Mouse (Mus musculus): ENCODE data around the gene Trappc6b. TPM values are rescaled to one million over a fixed set of nuclear protein-coding genes. Genes with fewer than 3 reads are reported as not detected.

The Trappc6b gene
- total and polyA plus RNA-seq, 2 experiments from 2014 or later, result 57.8 to 96.6 TPM

GRCm38 (mm10) chr12:59039971-59040844, 21.1 kb downstream of the Trappc6b start:
- DNase-seq (ENCODE audit: low spot score), result peak; percentile 53
- peak overlapping the region; percentile 48 for H3K9ac ChIP-seq (replicated peaks; ENCODE audit: low read depth, low read length)
- peak overlapping the region; percentile 17; the same call in 1 of the 2 replicates for H3K4me3 ChIP-seq (ENCODE audit: low read depth, low read length)
- 6% methylated on average over 23 of the region's 23 CpGs for whole genome bisulfite sequencing
- peak overlapping the region; percentile 91 for H3K27ac ChIP-seq (ENCODE audit: low read depth)
- peak; percentile 90 for ATAC-seq (ENCODE audit: insufficient read depth, low read depth)
- H3K27me3 ChIP-seq (ENCODE audit: control insufficient read depth, insufficient read depth, low read length), result no peaks in the 10 kb centered on the region
- peak overlapping the region; percentile 46; the same call in 1 of the 2 replicates for H3K4me2 ChIP-seq (ENCODE audit: low read depth, low read length)
- H3K9me3 ChIP-seq (replicated peaks; ENCODE audit: control insufficient read depth, low read length), result no peaks in the 10 kb centered on the region
- H3K4me1 ChIP-seq (ENCODE audit: control insufficient read depth, insufficient read depth), result peaks cover 3% of the 10 kb centered on the region; the same call in 1 of the 2 replicates
- peaks cover 23% of the 10 kb centered on the region for H3K36me3 ChIP-seq (replicated peaks; ENCODE audit: control insufficient read depth, insufficient read depth, low read length)
- TF ChIP-seq CTCF (IDR thresholded peaks at IDR 0.05; ENCODE audit: low read depth) (no peak), EP300 (IDR thresholded peaks at IDR 0.05; ENCODE audit: low read depth) (peak; percentile 17; the same call in 1 of the 2 replicates)

DNA sequence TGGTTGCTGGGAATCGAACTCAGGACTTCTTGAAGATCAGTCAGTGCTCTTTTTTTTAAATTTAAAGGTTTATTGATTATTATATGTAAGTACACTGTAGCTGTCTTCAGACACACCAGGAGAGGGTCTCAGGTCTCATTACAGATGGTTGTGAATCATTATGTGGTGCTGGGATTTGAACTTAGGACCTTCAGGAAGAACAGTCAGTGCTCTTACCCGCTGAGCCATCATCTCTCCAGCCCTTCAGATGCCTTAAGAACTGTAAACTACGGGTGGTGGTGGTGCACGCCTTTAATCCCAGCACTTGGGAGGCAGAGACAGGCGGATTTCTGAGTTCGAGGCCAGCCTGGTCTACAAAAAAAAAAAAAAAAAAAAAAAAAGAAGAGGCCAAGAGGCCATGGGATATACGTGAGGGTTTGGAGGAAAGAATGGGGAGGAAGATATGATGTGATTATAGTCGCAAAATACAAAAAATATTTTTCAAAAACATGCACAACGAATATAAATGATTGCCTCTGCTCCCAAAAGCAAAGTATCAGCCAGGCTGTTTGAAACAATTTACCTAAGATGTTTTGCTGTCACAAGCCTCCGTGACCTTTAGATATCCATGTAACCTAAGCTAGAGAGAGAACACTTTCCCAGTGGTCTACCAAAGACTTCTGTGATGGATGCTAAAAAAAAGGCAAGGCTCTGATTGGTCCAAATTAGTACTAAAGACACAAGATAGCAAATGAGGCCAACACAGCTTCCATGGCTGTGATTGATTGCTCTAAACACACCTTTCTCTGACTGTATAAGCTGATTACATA, 21.9 kb downstream of the Trappc6b start:
- Histone ChIP-seq H3K9me3 (replicated peaks; ENCODE audit: control insufficient read depth, low read length) (no peaks in the 10 kb centered on the region), H3K4me3 (ENCODE audit: low read depth, low read length) (no peak overlapping the region), H3K27me3 (ENCODE audit: control insufficient read depth, insufficient read depth, low read length) (no peaks in the 10 kb centered on the region), H3K27ac (ENCODE audit: low read depth) (0 out of 2 replicates have a peak overlapping the region, but pooled peaks have one; percentile 91), H3K36me3 (replicated peaks; ENCODE audit: control insufficient read depth, insufficient read depth, low read length) (peaks cover 17% of the 10 kb centered on the region), H3K4me1 (ENCODE audit: control insufficient read depth, insufficient read depth) (peaks cover 3% of the 10 kb centered on the region; the same call in 1 of the 2 replicates), H3K4me2 (ENCODE audit: low read depth, low read length) (peak overlapping the region; percentile 46; the same call in 1 of the 2 replicates), H3K9ac (replicated peaks; ENCODE audit: low read depth, low read length) (peak overlapping the region; percentile 48; the same call in 1 of the 2 replicates)
- ATAC-seq (ENCODE audit: insufficient read depth, low read depth) (0 out of 2 replicates have a peak, but pooled peaks have one; percentile 21), DNase-seq (ENCODE audit: low spot score) (no peak)
- WGBS, result 75% methylated on average over 10 of the region's 10 CpGs
- TF ChIP-seq CTCF (IDR thresholded peaks at IDR 0.05; ENCODE audit: low read depth), result no peak
- no peak for TF ChIP-seq EP300 (IDR thresholded peaks at IDR 0.05; ENCODE audit: low read depth)

GRCm38 (mm10) chr12:59032101-59032500, 29.2 kb downstream of the Trappc6b start:
- DNase-seq (ENCODE audit: low spot score) (no peak), ATAC-seq (ENCODE audit: insufficient read depth, low read depth) (no peak)
- Histone ChIP-seq H3K4me2 (ENCODE audit: low read depth, low read length) (no peak overlapping the region), H3K27ac (ENCODE audit: low read depth) (no peak overlapping the region), H3K9me3 (replicated peaks; ENCODE audit: control insufficient read depth, low read length) (no peaks in the 10 kb centered on the region), H3K4me3 (ENCODE audit: low read depth, low read length) (no peak overlapping the region), H3K9ac (replicated peaks; ENCODE audit: low read depth, low read length) (no peak overlapping the region), H3K36me3 (replicated peaks; ENCODE audit: control insufficient read depth, insufficient read depth, low read length) (peaks cover 10% of the 10 kb centered on the region), H3K27me3 (ENCODE audit: control insufficient read depth, insufficient read depth, low read length) (no peaks in the 10 kb centered on the region), H3K4me1 (ENCODE audit: control insufficient read depth, insufficient read depth) (no peaks in the 10 kb centered on the region)
- 59% methylated on average over 5 of the region's 5 CpGs for WGBS
- TF ChIP-seq EP300 (IDR thresholded peaks at IDR 0.05; ENCODE audit: low read depth) (no peak), CTCF (IDR thresholded peaks at IDR 0.05; ENCODE audit: low read depth) (no peak)

DNA sequence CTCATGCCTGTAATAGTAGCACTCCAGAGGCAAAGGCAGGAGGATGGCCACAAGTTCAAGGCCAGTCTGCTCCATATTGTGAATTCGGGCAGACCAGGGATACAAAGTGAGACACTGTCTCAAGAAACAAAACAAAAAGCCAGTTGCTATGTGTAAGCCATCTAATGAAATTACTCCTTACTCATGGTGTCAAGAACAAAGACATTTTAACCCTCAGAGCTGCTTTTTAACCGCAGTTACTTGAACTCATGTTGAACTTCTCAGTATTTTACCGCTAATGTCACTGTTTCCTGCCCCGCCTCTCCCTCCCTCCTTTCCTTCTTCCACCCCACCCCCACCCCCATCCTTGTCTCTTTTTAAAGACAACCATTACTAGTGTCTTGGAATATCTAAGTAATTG, 40.0 kb downstream of the Trappc6b start:
- no peaks in the 10 kb centered on the region for H3K9me3 ChIP-seq (replicated peaks; ENCODE audit: control insufficient read depth, low read length)
- TF ChIP-seq EP300 (IDR thresholded peaks at IDR 0.05; ENCODE audit: low read depth) (no peak), CTCF (IDR thresholded peaks at IDR 0.05; ENCODE audit: low read depth) (no peak)
- H3K27ac ChIP-seq (ENCODE audit: low read depth), result no peak overlapping the region
- no peak overlapping the region for H3K4me2 ChIP-seq (ENCODE audit: low read depth, low read length)
- no peak overlapping the region for H3K9ac ChIP-seq (replicated peaks; ENCODE audit: low read depth, low read length)
- DNase-seq (ENCODE audit: low spot score) (no peak), ATAC-seq (ENCODE audit: insufficient read depth, low read depth) (no peak)
- no peak overlapping the region for H3K4me3 ChIP-seq (ENCODE audit: low read depth, low read length)
- WGBS, result 82% methylated on average over 4 of the region's 4 CpGs
- no peaks in the 10 kb centered on the region for H3K4me1 ChIP-seq (ENCODE audit: control insufficient read depth, insufficient read depth)
- H3K27me3 ChIP-seq (ENCODE audit: control insufficient read depth, insufficient read depth, low read length), result no peaks in the 10 kb centered on the region
- H3K36me3 ChIP-seq (replicated peaks; ENCODE audit: control insufficient read depth, insufficient read depth, low read length), result peaks cover 69% of the 10 kb centered on the region

DNA sequence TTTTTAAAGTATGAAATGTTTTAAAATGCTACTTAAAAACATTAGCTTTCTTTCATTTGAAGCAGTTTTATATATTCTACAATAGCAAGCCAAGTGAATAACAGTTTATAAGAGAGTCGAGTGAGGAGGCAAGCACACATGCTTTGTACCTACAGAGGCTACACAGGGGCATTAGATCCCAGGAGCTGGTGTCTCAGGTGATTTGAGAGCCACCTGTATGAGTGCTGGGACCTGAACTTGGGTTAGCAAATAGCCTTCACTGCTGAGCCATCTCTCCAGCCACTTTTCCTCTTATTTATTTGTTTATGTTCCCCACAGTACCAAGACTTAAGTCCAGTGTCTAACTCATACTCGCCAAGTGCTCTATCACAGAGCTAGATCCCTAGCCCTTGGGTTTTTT, 41.4 kb downstream of the Trappc6b start:
- Histone ChIP-seq H3K9ac (replicated peaks; ENCODE audit: low read depth, low read length) (no peak overlapping the region), H3K27me3 (ENCODE audit: control insufficient read depth, insufficient read depth, low read length) (no peaks in the 10 kb centered on the region), H3K4me1 (ENCODE audit: control insufficient read depth, insufficient read depth) (no peaks in the 10 kb centered on the region), H3K4me2 (ENCODE audit: low read depth, low read length) (no peak overlapping the region), H3K9me3 (replicated peaks; ENCODE audit: control insufficient read depth, low read length) (no peaks in the 10 kb centered on the region), H3K4me3 (ENCODE audit: low read depth, low read length) (no peak overlapping the region), H3K27ac (ENCODE audit: low read depth) (no peak overlapping the region), H3K36me3 (replicated peaks; ENCODE audit: control insufficient read depth, insufficient read depth, low read length) (peaks cover 55% of the 10 kb centered on the region)
- 92% methylated on average over 2 of the region's 2 CpGs for WGBS
- no peak for TF ChIP-seq CTCF (IDR thresholded peaks at IDR 0.05; ENCODE audit: low read depth)
- no peak for TF ChIP-seq EP300 (IDR thresholded peaks at IDR 0.05; ENCODE audit: low read depth)
- DNase-seq (ENCODE audit: low spot score) (no peak), ATAC-seq (ENCODE audit: insufficient read depth, low read depth) (no peak)
